Mouse (Mus musculus) right cerebral cortex, postnatal 14 days (tissue): ENCODE data around the gene Gucd1.
"Not testable (repeated sequence)": the region's sequence is repeated elsewhere in the genome, so short reads cannot be mapped to it uniquely, and the experiment has no call there.

Experiments
- DNase-seq: peaks from one replicate; pipeline ENCODE4 v3.0.0; 2022

The Gucd1 gene

DNA sequence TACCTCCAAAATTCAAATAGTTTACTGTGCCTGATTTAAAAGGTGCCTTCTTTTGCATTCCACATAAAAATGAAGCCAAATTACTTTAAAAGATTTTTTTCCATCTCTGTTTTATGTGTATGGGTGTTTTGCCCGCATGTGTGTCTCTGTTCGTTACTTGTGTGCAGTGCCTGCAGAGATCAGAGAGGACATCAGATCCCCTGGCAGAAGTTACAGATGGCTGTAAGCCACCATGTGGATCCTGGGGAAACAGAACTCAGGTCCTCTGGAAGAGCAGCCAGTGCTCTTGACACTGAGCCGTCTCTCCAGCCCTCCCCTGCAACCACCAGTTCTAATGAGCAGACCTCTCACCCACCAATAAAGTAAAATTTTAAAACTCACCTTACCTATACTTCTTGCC lies 55.0 kb downstream of the Gucd1 start:
- DNase-seq = no peak

DNA sequence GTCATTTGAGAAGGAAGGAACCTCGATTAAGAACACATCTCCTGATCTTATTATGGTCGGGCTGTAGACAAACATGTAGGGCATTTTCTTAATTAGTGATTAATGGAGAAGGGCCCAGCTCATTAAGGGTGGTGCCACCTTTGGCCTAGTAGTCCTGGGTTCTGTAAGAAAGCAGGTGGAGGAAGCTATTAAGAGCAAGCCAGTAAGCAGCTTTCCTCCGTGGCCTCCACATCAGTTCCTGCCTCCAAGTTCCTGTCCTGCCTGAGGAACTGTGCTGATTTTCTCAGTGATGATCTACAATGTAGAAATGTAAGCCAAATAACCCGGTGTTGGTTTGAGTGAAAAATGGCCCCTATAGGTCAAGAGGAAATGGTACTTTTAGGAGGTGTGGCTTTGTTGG lies 59.4 kb downstream of the Gucd1 start:
- no peak for DNase-seq

- DNase-seq = no peak
These were observed 59.9 kb downstream of the Gucd1 start for GRCm38 (mm10) chr10:75457852-75458251.

DNA sequence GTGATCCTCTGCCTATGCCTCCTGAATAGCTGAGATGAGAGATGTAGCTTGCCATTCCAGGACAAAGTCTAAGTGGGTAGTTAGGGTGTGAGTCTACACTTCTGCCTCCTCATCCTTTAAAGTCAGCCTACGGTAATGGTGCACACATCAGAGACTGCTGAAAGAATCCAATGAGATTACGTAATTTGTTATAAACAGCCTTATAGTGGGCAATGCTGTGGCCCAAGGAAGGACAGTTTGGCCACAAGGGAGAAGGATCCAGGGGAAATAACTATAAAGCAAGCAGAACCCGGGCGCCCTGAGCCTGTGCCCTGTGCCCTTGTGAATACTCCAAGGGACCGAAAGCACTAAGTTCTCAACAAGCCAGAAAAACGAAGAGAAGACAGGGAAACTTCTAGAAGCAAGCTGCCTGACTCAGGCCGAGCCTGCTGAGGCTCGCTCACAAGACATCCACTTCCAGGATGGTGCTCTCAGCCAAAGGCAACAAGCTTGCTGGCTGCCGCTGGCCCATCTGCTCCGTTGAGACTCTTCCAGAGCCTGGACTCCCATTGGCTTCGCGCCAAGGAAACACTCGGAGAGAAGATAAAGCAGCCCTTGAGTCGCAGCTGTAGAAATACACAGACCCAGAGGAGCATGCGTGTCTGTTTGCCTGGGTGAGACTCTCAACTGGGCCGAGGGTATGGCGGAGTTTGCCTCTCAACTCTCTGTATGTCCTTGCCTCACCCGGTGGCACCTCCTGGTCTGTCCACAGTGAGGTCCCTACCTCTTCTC lies 61.5 kb downstream of the Gucd1 start:
- not testable (repeated sequence) for DNase-seq

GRCm38 (mm10) chr10:75451036-75451786 lies 66.6 kb downstream of the Gucd1 start:
- DNase-seq = peak; percentile 36

DNA sequence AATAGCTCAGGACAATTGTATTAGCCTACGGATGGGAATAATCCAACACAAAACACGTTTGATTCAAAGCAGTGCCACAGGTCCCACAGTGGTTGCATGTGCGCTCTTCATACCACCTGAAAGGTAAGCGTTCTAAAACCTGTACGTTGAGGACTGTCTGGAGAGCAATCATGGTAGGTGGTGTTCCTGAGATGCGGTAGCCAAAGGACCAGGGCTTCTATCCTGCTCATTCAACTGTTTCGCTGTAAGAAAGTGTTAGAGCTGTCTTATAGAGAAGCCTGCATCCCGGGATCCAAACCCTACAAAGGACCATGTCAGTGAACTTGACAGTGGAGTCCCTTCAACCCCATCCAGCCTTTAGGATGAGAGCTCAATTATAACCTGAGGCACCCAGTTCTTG lies 67.4 kb downstream of the Gucd1 start:
- DNase-seq = no peak

DNA sequence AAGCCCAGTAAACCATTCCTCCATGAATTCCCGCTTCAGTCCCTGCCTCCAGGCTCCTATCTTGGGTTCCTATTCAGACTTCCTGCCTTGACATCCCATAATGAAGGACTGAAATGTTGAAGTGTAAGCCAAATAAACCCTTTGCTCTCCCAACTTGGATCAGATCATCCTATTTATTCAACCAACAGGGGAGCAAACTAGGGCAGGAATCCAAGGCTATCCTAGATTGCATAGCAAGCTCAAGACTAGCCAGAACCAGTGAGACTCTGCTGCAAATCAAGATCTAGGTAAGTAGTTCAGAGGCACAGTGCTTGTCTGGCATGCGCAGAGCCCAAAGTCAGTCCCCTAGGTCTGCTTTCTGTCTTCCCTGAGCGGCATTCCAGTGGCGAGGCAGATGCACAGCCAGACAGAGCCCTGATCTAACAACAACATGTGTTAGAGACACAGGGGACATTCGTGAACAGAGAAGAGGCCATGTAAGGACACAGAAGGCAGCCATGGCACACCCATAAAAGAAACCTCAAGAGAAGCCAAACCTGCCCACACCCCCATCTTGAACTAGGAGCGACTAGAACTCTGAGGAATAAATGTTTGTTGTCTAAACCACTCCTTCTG lies 68.9 kb downstream of the Gucd1 start:
- no peak for DNase-seq

DNA sequence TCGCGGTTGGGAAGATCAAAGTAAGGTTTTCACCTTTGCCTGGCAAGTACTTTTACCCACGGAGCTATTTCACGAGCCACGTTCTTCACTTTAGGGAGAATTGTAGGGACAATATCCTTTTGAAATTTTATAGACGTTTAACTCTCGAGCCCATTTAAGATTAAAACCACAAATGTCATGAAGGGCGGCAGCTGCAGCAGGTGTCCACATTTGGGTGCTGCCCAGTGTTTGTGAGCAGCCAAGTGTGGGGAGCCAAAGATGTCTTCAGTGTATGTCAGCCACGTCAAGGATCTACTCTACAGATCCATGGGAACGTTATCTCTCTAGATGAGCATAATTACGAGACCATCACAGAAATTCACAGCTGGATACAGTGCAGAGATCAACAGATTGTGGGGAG lies 70.3 kb downstream of the Gucd1 start:
- DNase-seq = no peak

- no peak for DNase-seq
These were observed 71.2 kb downstream of the Gucd1 start for GRCm38 (mm10) chr10:75446501-75447083.

- no peak for DNase-seq
These were observed 72.7 kb downstream of the Gucd1 start for GRCm38 (mm10) chr10:75445030-75445429.

GRCm38 (mm10) chr10:75444111-75444826 lies 73.5 kb downstream of the Gucd1 start:
- peak; percentile 23 for DNase-seq

DNA sequence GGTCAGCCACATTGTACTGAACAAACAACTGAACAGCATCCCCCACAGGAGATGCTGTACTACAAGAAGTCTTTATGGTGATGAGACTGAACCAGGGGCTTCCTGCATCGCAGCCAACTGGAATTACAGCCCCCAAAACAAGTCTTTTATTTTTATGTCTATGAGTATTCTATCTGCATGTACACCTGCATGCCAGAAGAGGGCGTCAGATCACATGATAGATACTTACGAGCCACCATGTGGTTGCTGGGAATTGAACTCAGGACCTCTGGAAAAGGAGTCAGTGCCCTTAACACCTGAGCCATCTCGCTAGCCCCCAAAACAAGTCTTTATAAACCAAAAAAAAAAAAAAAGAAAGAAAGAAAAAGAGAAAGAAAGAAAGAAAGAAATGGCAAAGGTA lies 74.8 kb downstream of the Gucd1 start:
- no peak for DNase-seq

- no peak for DNase-seq
These were observed 76.0 kb downstream of the Gucd1 start for GRCm38 (mm10) chr10:75441800-75442199.

DNA sequence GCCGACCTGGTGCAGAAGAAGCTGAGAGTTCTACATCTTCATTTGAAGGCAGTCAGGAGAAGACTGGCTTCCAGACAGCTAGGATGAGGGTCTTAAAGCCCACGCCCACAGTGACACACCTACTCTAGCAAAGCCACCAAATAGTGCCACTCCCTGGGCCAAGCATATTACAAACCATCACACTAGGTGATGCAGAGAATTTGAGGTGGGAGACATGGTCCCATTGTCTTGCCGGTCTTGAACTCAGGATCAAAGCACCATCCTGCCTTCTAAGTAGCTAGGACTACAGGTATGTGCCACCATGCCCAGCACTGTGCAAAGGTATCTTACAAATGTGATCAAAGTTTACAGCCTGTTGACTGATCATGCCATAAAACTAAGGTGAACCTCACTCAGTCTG lies 77.0 kb downstream of the Gucd1 start:
- no peak for DNase-seq

DNA sequence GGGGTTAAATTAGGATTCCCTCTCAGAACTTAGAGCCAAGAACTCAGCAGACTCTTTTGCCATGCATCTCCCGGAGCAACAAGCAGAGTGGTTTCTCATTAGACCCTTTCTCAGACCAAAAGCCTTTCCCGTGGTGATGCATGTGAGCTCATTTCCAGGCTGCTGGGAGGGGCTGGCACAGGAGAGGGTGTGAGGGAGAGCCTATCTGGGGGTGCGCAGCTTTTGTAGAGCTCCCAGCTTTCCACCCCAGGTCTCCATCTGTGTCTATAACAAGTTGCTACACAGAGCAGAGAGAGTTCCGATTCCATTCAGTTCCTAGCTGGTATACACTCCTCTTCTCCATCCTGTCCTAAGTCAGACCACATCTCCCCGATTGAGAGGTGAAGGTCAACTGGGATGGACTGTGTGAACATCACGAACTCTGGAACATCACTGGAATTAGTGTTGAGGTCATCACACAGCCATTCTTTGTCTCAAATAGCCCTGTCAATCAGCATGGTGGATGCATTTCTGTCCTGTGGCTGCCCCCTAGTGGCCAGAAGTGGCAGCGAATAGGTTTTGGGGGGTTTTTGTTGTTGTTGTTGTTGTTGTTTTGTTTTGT lies 78.5 kb downstream of the Gucd1 start:
- DNase-seq = peak; percentile 35

DNA sequence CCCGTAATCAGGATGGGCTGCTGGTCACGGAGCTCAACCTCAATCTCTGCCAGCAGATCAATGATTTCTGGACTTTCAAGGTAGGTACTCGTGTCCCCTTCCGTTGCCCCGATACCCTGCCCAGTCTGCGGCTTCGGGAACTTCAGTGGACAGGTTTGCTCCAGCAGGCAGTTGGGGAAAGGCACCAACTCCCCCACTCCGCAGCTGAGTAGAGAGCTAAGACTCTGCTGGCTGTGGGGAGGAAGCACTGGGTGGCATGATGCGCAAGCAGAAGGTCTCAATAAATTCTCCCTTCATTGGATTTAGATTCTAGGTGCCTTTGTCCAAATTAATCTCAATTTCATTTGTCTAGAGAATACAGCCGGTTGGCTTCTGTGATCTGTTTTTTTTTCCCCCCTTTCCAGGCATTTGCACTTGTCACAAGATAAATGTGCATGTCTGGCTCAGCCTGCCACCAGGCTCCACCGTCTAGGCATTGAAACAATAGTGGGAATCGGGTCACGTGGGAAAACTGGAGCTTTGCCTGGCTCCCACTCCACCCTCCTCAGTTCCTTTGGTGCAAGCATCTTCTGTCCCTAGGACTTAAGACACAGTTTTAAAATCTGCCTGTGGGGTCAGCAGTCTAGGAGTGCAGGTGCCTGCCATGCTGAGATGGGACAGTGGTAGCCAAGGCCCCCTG lies 79.5 kb downstream of the Gucd1 start:
- DNase-seq = peak; percentile 31

DNA sequence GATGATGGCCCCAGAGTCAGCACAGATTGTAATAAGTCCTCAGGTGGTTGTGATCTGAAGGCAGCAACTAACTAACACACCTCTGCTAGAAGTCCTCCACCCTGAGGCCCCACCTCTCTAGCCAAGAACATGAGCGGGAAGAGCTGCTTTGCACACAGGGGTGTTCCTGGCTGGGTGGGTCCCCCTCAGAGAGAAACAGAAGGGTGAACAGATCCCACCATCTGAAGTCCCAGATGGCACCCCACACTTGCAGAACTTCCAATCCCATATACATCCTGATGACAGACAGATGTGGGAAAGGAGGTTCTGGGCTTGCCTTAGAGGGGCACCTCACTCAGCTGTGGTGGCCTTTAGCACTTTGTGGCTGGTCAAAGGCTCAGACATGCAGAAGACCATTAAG lies 80.5 kb downstream of the Gucd1 start:
- DNase-seq = no peak

DNA sequence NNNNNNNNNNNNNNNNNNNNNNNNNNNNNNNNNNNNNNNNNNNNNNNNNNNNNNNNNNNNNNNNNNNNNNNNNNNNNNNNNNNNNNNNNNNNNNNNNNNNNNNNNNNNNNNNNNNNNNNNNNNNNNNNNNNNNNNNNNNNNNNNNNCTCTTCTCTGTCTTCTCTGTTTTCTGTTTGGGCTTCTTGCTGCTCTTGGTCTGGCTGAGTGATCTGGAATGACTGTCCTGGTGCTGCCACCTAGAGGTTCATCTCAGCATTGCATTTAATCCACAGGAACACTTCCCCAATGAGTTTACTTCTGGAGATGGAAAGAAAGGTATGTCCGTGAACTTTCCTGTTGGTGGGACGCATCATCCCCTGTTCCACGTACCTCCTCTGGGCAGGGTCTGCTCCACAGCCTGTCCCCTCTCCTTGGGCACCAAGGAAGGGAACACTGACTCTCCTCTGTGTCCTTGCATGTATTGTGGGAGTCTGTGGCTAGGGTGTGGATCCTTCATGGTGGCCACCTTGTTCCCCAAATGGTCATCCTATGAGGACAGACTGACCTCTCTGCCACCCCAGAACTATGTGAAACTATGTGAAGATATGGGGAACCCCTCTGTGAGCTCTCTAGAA lies 81.1 kb downstream of the Gucd1 start:
- peak; percentile 82 for DNase-seq

GRCm38 (mm10) chr10:75430633-75431032 lies 87.1 kb downstream of the Gucd1 start:
- no peak for DNase-seq

DNA sequence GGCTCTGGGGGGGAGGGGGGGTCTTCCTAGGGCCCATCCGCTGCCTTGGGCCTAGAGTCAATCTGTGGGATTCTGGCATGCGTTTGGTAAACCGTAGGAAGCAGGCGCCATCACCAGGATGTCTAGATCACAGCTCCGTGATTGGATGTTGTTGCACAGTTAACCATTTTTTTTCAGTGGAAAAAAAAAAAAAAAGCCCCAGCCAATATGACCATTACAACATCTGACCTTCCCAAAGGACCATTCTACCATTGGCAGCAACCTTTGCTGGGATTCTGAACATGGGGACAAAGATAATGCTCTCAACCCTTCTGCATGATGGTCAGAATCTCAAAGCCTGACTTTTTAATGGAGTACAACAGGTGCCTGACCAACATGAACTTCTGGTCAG lies 87.6 kb downstream of the Gucd1 start:
- DNase-seq = no peak

DNA sequence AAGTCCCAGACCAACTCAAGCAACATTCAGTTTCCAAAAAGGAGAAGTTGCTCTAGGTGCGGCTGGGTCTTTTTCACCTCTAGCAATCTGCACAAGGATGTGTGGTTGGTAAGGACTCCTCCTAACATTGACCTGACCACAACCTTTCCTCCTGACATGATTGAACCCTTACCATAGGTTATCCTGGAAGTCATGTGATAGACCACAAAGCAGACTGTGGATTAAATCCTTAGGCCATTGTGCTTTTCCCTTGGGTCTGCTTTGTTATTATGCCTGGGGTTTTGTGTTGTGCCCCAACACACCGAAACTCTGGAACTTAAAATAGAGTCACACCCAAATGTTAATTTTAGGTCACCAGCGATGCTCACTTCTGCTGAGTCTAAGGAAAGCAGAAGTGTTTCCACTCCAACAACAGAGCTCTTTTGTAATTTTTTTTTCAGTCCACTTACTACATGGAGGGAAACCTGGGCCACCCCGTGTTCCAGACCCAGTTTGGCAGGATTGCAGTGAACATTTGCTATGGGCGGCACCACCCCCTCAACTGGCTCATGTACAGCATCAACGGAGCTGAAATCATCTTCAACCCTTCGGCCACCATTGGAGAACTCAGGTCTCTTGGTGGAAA lies 88.1 kb downstream of the Gucd1 start:
- no peak for DNase-seq
